Mouse (Mus musculus) cerebellum, adult 18-20 months (tissue): ENCODE measurements around the gene Cnn3.

Experiments
- DNase-seq, 2 experiments: peaks; one replicate each; pipeline ENCODE4 v3.0.0; 2021

Gene Cnn3

DNA sequence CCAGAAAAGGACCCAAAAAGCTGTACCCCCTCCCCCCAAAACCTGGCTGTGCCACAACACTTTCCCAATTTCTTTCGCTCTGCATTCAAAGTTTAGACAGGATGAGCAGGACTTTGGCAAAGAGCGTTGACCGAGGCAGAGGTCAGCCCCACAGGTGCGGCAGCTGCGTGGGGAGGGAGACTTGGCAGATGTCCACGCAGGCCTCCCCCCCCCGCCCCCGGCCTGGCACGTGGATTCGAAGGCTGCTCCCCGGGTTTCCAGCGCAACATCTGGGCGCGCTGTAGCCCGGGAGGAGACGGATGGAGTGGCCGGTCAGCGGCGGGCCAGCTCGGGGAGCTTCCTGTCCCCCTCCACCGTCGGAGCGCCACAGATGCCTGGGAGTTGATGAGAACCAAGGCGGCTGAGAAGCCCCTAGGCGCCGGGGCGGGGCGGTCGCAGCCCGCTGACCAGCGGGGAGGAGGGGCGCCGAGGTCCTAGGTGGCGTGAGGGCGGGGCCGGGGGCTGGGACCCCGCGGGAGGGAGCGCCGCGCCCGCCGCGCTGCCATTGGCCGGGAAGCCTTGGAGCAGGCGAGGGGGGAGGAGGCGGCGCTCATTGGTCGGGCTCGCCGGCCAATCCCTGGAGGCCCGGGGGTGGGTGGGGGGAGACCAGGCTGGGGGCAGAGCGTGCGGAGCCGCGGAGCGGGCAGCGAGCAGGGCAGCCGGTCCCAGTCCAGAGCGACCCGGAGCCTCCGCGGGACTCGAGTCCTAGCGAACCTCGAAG lies at the start of gene Cnn3:
Gene Cnn3, plus strand, starts transcription at position 637 of the 760 bp plus-strand sequence.
- DNase-seq = peak; percentile 89 to 90

DNA sequence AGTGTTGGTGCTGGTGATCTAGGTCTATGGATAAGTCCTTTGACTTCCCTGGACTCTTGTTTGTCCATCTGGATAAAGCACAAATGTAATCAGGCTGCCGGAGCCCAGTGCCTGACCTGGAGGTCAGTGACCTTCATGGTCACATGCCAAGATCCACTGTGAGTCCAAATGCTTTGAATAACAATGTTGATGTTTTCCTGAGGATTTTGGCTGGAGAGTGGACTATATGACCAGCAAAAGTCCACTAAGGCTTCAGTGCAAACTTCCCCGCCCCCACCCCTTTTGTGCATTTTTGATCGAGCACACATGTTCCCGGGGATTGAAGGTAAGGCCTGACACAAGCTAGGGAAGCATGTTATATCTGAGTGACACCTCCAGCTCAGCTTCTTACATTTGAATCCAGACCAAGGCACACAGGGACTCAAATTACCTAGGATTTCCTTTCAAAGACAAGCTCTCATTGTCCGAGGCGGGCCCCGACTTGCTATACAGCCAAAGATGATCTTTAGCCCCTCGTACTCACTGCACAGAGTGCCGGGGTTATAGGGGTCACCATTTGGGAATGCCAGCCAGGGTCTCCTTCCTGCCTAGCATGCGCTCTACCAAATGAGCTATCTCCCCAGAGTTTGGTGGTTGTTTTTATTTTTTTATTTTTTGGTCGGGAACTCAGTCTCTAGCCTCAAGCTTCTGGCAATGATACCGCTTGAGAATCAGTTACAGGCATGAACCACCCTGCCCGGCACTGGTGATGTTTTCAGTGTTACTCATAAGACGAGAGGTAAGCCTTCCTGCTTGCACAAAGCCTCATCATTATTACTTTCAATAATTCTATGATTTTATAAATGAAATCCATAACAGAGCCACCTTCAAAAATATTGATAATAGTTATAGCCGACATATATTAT lies 47.3 kb upstream of the Cnn3 start:
- DNase-seq = no peak

DNA sequence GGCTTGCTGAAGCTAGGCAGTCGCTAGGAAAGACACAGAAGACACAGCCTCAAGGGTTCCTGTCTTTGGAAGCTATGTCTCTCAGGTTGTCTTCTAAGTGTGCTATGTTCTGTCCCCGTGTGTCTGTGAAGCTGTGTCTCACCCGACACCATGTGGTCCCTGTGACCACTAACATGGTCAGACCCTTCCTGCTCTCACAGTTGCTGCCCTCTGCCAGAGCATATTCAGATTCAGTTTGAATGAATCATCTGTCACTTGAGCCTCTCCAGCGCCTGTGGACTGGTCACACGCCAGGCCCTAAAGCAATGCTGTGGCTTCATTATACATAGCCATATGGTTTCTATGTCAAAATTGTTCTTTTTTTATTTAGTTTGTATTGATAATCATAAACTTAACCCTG lies 46.6 kb upstream of the Cnn3 start:
- no peak for DNase-seq

DNA sequence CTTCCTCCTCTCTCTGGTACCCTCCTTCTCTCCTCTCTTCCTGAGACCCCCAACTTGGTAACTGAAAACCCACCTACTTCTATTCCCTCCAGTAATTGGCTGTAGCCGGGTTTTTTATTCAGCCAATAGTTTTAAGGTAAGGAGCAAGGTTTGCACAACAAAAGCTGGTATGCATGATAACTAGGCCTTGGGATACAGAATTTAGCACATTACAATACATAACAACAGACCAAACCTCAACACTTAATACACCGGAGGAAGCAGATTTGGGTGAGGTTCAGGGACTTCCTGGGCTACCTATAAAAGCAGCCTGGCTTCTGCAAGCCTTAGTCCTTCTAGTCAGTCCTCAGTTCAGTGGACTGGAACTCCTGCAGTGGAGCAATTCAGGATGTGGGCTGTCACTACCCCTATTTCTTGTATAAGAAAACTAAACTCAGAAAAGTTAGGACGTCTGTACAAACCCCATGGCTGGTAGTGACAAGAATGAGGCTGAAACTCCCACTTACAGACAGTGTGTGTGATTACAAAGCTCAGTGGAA lies 38.8 kb upstream of the Cnn3 start:
- no peak for DNase-seq

DNA sequence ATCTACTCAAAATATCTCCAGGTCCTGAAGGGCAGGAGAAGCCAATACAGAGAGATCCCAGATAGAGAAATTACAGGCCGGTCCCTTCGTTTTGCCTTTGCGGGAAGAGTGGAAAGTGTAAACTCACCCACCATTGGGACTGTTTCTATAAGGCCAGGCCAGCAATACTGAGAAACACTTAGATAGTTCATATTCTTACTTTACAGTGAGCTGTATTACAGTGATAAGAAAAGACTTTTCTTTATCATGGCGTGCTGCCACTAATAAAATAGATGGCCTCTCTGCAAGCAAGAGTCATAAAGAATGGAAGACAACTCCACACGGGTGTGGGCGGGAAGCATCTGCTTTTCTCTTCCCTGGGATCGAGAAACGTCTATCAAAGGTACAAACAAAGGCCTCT lies 36.9 kb upstream of the Cnn3 start:
- DNase-seq = no peak

DNA sequence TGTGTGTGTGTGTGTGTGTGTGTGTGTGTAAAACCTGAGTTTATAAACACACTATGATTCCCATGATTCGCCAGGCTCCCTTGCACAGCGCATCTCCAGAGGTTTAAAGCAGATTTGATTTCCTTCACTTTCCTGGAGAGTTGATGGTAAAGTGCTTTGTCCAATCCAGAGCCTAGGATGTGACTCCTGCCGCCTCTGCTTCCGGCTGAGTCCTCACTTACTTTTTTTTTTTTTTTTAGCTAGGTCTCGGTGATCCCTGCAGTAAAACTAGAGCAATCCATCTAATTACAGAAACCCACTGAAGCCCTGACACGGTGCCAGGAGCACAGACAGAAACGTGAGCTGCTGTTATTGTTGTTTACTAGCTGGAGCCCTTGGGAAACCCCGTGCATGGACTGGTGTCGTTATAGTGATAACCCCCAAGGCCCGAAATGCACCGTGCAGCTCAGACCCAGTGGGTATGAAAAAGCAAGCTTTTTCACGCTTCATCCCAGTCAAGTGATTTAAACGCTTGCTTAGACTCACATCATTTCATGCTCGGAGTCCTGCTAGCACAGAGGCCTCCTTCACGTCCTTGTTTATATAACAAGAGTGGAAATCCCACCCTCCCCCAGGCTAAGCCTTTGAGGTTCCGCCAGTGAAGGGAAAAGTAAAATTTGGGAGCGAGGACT lies 36.3 kb upstream of the Cnn3 start:
- no peak for DNase-seq

DNA sequence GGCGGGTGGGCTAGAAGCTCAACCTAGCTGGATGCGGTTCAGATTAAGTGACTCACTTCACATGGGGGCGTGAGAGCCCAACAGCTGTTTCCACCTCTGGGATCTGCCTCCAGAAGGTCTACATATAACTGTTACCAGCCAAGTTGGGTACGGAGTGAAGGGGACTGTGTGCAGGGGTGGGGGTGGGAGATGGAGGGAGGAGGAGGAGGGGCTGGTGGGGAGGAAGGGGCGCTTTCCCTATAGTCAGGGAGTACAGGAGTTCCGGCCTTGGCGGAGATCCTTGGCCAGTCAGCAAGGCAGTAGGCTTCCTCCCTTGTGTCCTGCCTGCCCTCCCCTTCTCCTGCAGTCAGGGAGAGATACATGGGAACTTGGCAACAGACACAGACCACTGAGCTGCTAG lies 35.6 kb upstream of the Cnn3 start:
- no peak for DNase-seq

DNA sequence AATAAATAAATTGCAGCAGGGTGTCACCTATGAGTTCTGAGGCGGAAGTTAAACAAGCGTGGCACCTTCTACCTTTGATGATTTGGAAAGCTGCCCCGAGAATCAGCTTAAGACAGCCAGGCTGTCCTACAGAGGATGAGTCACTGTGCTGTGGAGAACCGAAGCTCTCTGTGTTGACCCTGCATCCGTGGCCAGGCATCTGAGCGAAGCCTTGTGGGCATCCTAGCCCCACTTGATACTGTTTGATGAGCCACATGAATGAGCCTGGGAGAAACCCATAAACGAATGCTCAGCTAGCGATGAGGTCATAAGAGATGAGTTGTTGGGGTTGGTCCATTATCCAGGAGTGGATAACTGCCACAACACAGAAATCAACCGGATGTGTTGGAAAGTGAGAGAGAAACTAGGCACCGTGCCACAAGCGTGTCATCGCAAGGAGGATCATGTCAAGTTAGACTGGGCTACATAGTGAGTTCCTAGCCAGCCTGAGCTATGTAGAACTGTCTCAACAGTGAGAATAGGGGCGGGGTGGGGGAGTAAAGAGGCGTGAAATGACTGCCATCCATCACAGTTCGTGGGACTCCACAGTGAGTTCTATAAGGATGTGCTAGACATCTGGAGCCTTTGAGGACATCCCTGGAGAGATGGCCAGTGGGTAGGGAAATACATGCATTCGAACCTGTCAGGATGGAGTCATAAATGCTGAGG lies 30.6 kb upstream of the Cnn3 start:
- no peak for DNase-seq

DNA sequence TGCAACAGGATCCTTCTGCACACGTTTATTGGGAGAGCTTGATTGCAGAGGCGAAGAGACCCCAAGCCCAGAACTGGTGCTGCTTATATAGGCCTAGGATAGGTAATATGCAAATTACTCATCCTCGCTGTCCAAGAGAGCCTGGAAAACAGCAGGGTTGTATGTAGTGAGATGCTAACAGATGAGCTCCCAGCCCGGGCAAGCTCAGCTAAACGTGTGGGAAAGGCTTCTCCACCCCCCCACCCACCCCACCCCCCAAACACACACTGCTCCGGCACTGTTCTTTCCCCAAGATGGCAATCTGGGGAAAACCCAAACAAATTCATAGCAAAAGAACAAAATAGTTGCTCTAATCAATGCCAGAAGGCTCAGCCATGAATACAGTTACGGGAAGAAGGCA lies 29.7 kb upstream of the Cnn3 start:
- no peak for DNase-seq

DNA sequence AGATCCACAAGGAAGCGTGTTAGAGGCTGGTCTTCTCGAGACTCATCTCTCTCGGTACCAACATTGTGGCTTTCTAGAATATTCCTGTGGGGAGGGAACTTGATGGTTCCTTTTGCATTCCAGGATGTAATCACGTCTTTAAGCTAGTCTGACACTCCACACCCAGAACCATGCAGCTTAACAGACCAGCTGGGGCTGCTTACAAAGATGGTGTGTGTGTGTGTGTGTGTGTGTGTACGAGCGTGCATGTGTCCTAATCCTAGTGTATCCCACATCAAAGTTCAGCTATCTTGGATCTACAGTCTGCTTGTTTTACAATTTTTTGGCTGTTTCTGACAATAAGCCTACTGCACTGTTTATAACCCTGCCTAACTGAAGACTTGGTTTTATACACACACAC lies 29.3 kb upstream of the Cnn3 start:
- DNase-seq = no peak

DNA sequence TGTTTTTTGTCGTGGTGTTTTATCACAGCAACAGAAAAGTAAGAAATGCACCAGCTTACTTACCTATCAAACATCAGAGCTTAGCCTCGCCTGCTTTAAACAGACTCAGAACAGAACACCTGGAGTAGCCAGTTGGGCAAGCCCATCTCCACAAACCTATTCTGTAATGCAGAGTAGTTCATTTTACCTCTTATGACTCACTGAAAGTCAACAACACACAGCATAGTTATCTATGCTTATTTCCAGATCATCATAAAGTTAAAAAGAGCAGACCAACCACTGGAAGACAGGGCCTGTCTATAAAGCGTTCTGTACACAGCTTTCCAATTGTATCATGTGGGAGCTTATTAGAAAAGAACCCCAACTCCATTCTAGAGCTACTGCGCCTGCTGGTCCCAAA lies 24.9 kb upstream of the Cnn3 start:
- DNase-seq = no peak

DNA sequence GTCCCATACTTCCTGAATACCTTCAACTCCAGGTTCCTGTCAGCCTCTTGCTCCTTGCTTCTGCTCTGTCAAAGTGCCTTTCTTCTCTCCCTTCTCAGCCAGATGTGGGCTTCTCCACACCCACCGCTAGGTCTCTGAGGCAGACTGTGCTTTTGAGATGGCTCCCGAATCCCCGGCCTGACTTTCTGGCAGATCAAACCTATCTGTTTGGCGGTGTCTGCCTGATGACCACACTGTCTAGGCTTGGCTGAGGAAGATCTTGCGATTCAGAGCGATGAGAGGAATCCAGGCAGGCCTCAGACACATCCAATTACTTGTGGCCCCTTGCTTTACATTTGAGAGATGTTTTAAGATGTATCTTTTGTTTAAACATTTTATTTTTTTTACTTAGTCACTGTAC lies 24.2 kb upstream of the Cnn3 start:
- DNase-seq = no peak

DNA sequence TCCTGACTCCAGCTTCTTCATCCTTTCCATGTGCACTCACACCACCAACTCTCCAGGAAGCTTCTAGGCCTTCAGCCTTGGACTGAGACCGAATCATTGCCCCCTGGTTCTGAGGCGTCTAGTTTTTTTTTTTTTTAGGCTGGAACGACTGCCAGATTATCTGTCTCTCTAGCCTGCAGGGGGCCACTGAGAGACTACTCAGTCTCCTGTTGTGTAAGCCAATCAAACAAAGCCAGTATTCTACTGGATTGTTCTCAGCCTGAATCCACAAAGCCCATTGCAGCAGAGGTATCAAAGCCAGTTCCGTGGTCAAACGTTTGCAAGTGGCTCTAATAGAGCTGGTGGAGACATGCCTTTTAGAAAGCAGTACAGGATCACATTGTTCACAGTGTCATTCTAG lies 22.8 kb upstream of the Cnn3 start:
- DNase-seq = no peak

DNA sequence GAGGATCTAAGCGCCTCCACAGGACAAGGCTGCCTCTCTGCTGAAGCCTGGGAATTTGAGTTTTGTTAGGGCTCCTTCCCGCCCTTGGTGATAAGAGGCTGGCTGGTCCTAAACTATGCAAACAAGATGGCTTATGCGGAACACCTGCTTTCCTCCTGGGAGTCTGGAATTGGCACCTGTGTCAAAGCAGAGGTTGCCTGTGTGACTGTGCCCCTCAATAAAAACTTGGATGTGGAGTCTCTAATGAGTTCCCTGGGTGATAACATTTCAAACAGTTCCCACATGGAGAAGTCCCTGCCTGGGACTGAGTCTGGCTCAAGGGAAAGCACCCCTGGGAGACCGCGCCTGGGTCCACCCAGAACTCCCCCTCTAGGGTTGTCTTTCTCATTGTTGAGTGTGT lies 21.2 kb upstream of the Cnn3 start:
- no peak for DNase-seq

DNA sequence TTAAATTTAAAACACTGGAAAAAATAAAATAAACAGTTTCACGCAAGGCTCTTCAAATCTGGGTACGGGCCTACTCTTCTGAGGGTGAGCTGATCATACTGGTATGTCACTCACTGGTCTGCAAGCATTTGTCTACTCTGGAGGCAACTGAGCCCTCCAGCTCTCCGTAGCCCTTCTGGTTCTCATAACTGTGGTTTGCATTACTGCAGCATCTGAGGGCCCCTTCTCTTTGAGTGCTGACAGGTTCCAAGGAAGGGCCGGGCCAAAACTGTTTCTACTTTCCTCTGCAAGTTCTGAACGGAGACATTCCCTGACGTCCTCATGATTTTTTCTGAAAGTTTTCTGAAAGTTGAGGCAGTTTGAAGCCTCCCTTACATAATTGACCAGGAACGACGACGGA lies 18.9 kb upstream of the Cnn3 start:
- DNase-seq = no peak

DNA sequence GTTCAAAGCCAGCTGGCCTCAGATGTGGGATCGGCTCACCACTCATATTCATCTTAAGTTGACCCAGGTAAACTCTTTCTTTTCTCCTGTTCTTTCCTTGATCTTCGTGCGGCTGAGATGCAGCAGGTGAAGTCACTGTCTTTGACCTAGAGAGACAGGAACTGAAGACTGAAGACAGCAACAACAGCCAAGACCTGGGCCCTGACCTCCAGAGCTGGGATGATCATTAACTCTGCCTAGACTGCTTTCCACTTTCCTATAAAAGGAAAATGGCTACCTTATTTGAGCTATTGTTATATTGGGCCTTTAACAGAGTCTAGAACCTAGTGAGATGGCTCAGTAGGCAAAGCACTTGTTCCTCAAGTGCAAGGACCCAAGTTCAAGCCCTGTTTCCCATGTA lies 17.9 kb upstream of the Cnn3 start:
- no peak for DNase-seq

DNA sequence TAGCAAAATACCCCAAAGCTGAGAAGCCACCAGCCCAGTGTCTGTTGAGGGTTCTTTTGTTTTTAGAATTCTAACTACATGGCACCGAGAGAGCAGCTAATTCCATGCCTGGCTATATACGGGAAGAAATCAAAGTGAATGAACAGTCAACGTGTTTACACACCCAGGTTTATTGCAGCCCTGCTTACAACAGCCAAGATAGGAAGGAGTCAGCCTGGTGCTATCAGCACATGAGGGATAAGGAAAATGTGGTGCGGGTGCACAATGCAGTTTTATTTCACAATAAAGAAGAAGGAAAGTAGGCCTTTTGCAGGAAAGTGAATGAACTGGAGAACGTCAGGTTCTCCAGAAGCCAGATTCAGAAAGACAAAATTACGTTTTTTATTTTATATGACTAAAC lies 14.8 kb upstream of the Cnn3 start:
- no peak for DNase-seq

DNA sequence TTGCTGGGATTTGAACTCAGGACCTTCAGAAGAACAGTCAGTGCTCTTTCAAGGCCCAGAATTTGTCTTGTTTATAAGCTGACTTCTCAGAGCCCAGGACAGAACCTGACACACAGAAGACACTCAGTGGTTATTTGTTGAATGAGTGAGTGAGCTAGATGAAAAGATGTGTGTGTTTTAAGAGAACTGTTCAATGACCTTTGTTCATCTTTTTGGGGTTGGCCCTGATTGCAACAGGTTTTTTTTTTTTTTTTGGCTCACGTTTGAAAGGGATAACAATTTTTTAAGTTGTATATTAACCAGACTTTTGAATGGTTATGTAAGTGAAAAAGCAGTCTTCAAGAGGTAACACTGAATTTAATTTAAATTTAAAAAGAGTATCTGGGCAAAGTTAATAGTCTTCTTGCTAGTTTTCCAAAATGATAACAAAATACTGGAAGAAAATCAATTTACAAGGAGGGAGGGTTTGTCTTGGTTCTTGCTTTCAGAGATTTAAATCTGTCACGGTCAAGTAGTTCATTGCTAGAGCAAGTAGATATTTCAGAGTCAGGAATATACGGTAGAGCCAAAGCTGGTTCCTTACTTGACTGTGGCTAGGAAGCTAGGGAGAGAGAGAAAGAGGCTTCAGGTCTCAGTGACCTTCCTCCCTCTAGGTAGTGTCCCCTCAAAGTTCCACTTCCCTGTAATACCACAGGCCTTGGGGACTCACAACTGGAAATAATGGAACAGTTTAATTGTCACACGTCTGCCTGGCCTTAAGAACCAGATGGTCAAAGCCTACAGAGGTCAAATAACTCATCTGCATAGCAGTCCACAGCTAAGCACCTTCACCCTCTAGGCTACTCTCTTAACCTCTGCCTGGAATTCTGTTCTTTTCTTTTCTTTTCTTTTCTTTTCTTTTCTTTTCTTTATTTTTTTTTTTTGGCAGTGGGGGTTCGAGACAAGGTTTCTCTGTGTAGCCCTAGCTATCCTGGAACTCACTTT lies 9.8 kb upstream of the Cnn3 start:
- no peak for DNase-seq

DNA sequence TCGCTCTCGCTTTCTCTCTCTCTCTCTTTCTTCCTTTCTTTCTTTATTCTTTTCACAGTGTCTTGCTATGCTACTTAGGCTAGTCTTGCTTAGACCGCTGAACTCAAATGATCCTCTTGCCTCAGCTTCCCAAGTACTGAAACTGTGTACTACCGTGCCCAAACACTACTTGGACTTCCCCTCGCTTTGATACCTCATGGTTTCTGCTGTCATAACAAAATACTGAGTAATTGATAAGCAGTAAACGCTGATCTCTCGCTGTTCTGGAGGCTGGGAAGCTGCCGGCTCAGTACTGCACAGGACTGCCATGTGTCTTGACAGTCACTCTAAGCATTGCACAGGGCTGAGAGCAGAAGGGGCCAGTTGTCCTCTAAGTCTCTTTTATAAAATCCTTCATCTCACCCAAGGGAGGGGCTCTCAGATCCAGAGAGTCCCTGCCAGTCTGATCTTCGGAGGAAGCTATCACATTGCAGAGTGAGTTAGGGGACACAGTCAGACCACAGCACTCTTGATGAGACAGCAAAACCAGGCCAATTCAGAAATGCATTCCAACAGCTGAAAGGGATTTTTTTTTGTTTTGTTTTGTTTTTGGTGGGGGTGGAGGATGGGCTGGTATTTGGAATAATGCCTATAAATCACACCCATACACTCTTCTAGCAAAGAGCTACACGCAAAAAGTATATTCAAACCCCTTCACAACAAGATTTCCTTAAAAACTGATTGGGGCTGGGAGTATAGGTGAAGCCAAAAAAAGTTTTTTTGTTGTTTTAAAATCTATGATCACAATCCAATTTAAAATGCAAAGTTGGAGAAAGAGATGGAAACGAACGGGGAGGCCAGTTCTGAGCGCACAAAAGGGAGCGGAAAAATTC lies 8.7 kb upstream of the Cnn3 start:
- no peak for DNase-seq

DNA sequence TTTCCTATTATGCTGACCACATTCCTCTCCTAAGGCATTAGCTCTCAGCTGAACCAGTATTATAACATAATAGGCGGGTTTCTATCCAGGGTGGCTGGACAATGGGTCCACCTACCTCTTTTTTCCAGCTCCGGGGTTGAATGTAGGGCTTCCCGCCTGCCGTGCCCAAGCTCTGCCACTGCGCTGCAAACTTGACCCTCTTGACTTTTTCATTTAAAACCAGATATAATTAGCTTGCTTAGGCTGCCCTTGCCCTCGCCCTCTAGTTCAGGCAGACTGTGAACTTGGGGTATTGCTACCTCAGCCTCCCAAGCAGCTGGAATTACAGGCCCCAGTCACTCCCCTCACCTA lies 8.1 kb upstream of the Cnn3 start:
- no peak for DNase-seq
